Mouse (Mus musculus) stomach, postnatal 0 days (tissue): ENCODE data around the gene Ednra.

ENCODE experiments used
- CTCF ChIP-seq: IDR thresholded peaks from 2 replicates; pipeline ENCODE4 v1.5.1; 2016; ENCODE audit warnings: antibody characterized with exemption, low read depth, mild to moderate bottlenecking, moderate library complexity
- EP300 ChIP-seq: optimal IDR thresholded peaks from 2 replicates; pipeline ENCODE3; 2016; ENCODE audit warnings: antibody characterized with exemption

DNA sequence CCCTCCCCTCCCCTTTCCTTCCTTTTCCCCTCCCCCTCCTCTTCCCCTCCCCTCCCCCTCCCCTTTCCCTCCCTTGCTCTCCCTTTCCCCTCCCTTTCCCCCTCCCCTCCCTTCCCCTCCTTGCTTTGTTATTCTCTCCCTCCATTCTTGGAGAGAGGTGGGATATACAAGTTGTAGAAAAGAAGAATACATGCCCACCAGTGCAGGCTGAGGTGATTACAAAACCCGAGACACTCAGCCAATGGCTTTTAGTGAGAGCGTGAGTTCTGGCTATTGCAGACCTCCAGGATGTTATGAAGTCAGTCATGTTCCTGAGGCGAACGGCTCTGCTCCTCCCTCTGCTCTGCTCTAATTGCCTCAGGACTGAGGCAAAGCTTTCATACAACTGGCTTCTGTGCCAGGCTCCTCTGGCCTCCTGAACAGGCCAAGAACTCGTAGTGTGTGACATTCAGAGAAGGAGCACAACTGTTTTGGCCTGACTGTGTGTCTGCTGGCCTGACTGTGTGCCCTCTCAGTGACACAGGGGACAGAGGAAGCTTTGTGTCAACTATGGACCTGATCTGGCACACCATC lies 28.7 kb downstream of the Ednra start:
- TF ChIP-seq CTCF (no peak), EP300 (no peak)
